Mouse (Mus musculus) liver, embryonic 14.5 days (tissue): ENCODE results near the gene Eif4b. TPM values are rescaled to one million over a fixed set of nuclear protein-coding genes. Genes with fewer than 3 reads are reported as not detected.
"Not testable (repeated sequence)": the region's sequence is repeated elsewhere in the genome, so short reads cannot be mapped to it uniquely, and the experiment has no call there.

Source experiments
- ATAC-seq: fragments of 200-750 bp; cut with Nextera tagmentation; 2 replicates; pipeline ENCODE4 v1.8.0; 2017; ENCODE audit warnings: moderate number of reproducible peaks, mild to moderate bottlenecking, moderate library complexity; ENCODE audit not compliant: insufficient read depth
- DNase-seq, 3 experiments: peaks; one replicate each; pipeline ENCODE4 v3.0.0-alpha.2; 2012 to 2013; ENCODE audit warnings: low read depth in 3 of 3, low spot score in 3 of 3
- H3K27ac ChIP-seq: fragments of 300-500 bp; sonication (generic); 2 replicates; pipeline ENCODE4 v1.5.1; 2014; ENCODE audit warnings: moderate library complexity, mild to moderate bottlenecking, control low read depth, inconsistent platforms
- H3K27me3 ChIP-seq: fragments of 300-500 bp; sonication (generic); 2 replicates; pipeline ENCODE4 v1.6.1; 2014; ENCODE audit warnings: mild to moderate bottlenecking, low read length, moderate library complexity; ENCODE audit not compliant: control insufficient read depth, insufficient read depth
- H3K36me3 ChIP-seq: fragments of 300-500 bp; sonication (generic); replicated peaks from 2 replicates; pipeline ENCODE4 v1.6.1; 2014; ENCODE audit warnings: low read depth; ENCODE audit not compliant: control insufficient read depth, insufficient read depth
- H3K4me1 ChIP-seq, 2 experiments: fragments of 200-500 bp in 1 of 2; fragments of 300-500 bp in 1 of 2; sonication (generic) in 1 of 2; replicated peaks; 2 replicates each; pipeline ENCODE4 v1.6.1; 2012 to 2014; ENCODE audit warnings: antibody characterized with exemption in 1 of 2, inconsistent platforms in 1 of 2, low read length in 1 of 2; ENCODE audit not compliant: control insufficient read depth in 2 of 2, insufficient read depth in 2 of 2
- H3K4me2 ChIP-seq: fragments of 300-500 bp; sonication (generic); 2 replicates; pipeline ENCODE4 v1.6.1; 2014; ENCODE audit warnings: low read depth, mild to moderate bottlenecking, control low read depth, moderate library complexity
- H3K4me3 ChIP-seq, 2 experiments: fragments of 200-500 bp in 1 of 2; fragments of 300-500 bp in 1 of 2; sonication (generic) in 1 of 2; 2 replicates each; pipeline ENCODE4 v1.5.1; 2012 to 2014; ENCODE audit warnings: low read depth in 2 of 2, low read length in 2 of 2, mild to moderate bottlenecking in 2 of 2, control low read depth in 1 of 2, inconsistent platforms in 1 of 2, moderate library complexity in 1 of 2; ENCODE audit not compliant: insufficient read depth in 1 of 2
- H3K9ac ChIP-seq: fragments of 300-500 bp; sonication (generic); replicated peaks from 2 replicates; pipeline ENCODE4 v1.6.1; 2014; ENCODE audit warnings: mild to moderate bottlenecking, control low read depth, moderate library complexity
- H3K9me3 ChIP-seq: fragments of 300-500 bp; sonication (generic); 2 replicates; pipeline ENCODE4 v1.6.1; 2016; ENCODE audit warnings: low read length, mixed read lengths; ENCODE audit not compliant: control insufficient read depth
- CTCF ChIP-seq: IDR thresholded peaks from 2 replicates; pipeline ENCODE4 v1.5.1; 2016; ENCODE audit warnings: antibody characterized with exemption, low read depth, control low read depth
- EP300 ChIP-seq: IDR thresholded peaks from 2 replicates; pipeline ENCODE4 v1.6.1; 2016; ENCODE audit warnings: antibody characterized with exemption, low read depth
- WGBS: fragments of 180-500 bp; shearing (Covaris S2); extraction: QIAGEN DNeasy Blood & Tissue Kit; methylation state at CpG from one replicate; pipeline ENCODE4 v1.1.7; 2014; ENCODE audit not compliant: insufficient replicate concordance; 5-methylcytosine and 5-hydroxymethylcytosine counted together
- polyA plus RNA-seq, 2 experiments: library from polyadenylated mRNA; depleted of rRNA in 1 of 2; stranded (reverse) in 1 of 2; unstranded in 1 of 2; fragments of >200 nt; fragmentation: Nextera tagmentation in 1 of 2; extraction: Ambion mirVana in 1 of 2; gene quantifications; 2 replicates each; pipeline versions ENCODE4 v1.2.1 to v1.2.3; 2012 to 2014

The Eif4b gene
- polyA plus RNA-seq, 2 experiments = 47.8 to 66.4 TPM

DNA sequence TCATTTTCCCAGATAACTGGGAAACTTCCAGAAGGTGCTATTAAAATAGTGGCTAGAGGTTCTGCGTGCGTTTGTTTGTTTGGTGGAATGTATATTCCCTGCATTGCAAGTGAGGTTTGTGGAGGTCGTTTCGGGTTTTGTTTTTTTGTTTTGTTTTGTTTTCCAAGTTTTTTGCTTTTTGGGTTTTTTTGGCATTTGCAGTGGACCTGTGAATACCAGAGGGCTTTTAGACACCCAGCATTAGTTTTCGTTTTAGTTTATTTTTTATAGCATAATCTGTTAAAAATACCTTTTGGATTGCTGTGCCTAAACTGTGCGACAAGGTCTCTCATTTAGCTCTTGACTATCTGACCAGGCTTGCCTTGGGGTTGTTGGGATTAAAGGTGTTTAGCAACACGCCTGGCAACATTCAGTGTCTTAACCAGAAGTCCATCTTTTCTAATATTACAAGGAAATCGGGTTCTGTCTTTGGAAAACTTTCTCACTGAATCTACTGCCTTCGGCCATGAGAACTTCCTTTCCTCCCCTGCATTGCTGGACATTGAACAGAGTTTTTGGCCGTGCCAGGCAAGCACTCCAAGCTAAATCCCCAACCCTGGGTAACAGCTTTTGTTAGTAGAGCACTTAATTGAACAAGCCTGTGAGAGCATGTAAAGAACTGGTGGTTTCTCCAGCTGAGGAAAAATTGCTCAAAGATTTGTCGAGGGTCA is 1.5 kb downstream of the Eif4b start:
- 2% methylated on average over 11 of the region's 11 CpGs for WGBS
- H3K4me2 ChIP-seq = peak overlapping the region; percentile 98
- DNase-seq (no peak), ATAC-seq (no peak)
- TF ChIP-seq EP300 = no peak
- TF ChIP-seq CTCF = no peak
- peak overlapping the region; percentile 73 to 99 for H3K4me3 ChIP-seq
- no peaks in the 10 kb centered on the region for H3K9me3 ChIP-seq
- peak overlapping the region; percentile 97 for H3K9ac ChIP-seq
- H3K4me1 ChIP-seq = peaks cover 7 to 32% of the 10 kb centered on the region in 2 experiments
- H3K27ac ChIP-seq = peak overlapping the region; percentile 77
- no peaks in the 10 kb centered on the region for H3K27me3 ChIP-seq
- H3K36me3 ChIP-seq = peaks cover 4% of the 10 kb centered on the region; the same call in 1 of the 2 replicates

DNA sequence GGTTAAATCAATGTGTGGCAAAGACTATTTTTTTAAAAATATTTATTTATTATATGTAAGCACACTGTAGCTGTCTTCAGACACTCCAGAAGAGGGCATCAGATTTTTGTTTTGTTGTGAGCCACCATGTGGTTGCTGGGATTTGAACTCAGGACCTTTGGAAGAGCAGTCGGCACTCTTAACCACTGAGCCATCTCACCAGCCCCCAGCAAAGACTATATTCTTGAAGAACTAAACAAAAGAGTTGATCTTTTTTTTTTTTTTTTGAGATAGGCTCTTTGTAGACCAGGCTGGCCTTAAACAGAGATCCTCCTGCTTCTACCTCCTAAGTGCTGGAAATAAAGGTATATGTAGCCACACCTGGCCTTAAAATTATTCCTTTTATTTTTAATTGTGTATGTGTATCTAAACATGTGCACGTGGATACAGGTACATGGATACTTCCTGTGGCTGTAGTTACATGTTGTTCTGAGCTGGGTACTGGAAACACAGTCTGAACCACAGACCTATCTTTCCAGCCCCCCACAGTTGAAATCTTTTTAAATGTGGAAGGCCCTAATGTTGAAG is 3.6 kb downstream of the Eif4b start:
- H3K4me3 ChIP-seq = no peak overlapping the region
- H3K36me3 ChIP-seq = peaks cover 12% of the 10 kb centered on the region
- peaks cover 7 to 20% of the 10 kb centered on the region in 2 experiments for H3K4me1 ChIP-seq
- WGBS = 50% methylated on average over 2 of the region's 2 CpGs
- no peak for DNase-seq
- no peak overlapping the region for H3K27ac ChIP-seq
- H3K27me3 ChIP-seq = no peaks in the 10 kb centered on the region
- H3K9ac ChIP-seq = no peak overlapping the region
- no peak for ATAC-seq
- H3K9me3 ChIP-seq = no peaks in the 10 kb centered on the region
- peak overlapping the region; percentile 98 for H3K4me2 ChIP-seq
- no peak for TF ChIP-seq EP300
- no peak for TF ChIP-seq CTCF

- no peak overlapping the region for H3K27ac ChIP-seq
- no peak overlapping the region for H3K9ac ChIP-seq
- TF ChIP-seq CTCF (no peak), EP300 (no peak)
- H3K36me3 ChIP-seq = peaks cover 32% of the 10 kb centered on the region
- H3K9me3 ChIP-seq = no peaks in the 10 kb centered on the region
- H3K4me2 ChIP-seq = no peak overlapping the region
- no peak for ATAC-seq
- no peaks in the 10 kb centered on the region for H3K27me3 ChIP-seq
- H3K4me1 ChIP-seq = peaks cover 4 to 17% of the 10 kb centered on the region in 2 experiments
- no peak overlapping the region for H3K4me3 ChIP-seq
- 59% methylated on average over 4 of the region's 4 CpGs for WGBS
- no peak for DNase-seq
Observed at GRCm38 (mm10) chr15:102079221-102079620, 5.6 kb downstream of the Eif4b start.

GRCm38 (mm10) chr15:102079924-102080323 is 6.4 kb downstream of the Eif4b start:
- WGBS = 64% methylated on average over 8 of the region's 8 CpGs
- not testable (repeated sequence) for DNase-seq, ATAC-seq, H3K4me3 ChIP-seq, H3K9me3 ChIP-seq, H3K9ac ChIP-seq, H3K27me3 ChIP-seq, H3K4me2 ChIP-seq, H3K27ac ChIP-seq
- H3K36me3 ChIP-seq = peaks cover 39% of the 10 kb centered on the region
- H3K4me1 ChIP-seq = peaks cover 4 to 15% of the 10 kb centered on the region in 2 experiments

- H3K36me3 ChIP-seq = peaks cover 42% of the 10 kb centered on the region
- WGBS = 53% methylated on average over 2 of the region's 2 CpGs
- DNase-seq (no peak), ATAC-seq (no peak)
- H3K27ac ChIP-seq = no peak overlapping the region
- H3K9me3 ChIP-seq = no peaks in the 10 kb centered on the region
- TF ChIP-seq CTCF (no peak), EP300 (no peak)
- no peak overlapping the region for H3K4me2 ChIP-seq
- no peak overlapping the region for H3K4me3 ChIP-seq
- H3K27me3 ChIP-seq = no peaks in the 10 kb centered on the region
- no peak overlapping the region for H3K9ac ChIP-seq
- H3K4me1 ChIP-seq = peaks cover 4 to 10% of the 10 kb centered on the region in 2 experiments
Observed at GRCm38 (mm10) chr15:102080429-102080828, 6.9 kb downstream of the Eif4b start.
